19 mouse cellular contexts compared by ENCODE assay signal in the genomic region with DNA sequence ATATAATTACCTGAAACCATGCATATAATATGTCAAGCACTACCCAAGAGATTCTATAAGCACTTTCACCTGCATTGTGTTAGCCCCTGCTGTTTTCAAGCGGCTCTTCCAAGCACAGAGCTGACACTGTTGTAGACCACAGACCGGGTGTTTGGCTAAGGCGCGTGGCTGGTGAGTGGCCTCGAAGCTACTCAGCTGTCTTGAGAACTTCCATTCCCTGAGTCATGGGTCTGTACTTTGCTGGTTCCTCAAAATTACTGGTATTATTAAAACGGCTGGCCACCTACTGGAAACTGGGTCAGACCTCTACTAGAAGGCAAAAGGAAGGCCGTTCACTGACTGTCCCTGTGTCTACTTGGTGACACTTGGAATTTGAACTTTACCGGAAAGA. TPM values are rescaled to one million over a fixed set of nuclear protein-coding genes. Genes with fewer than 3 reads are reported as not detected.
DNase-seq lines count a peak whose midpoint lies in the region; ATAC-seq and TF ChIP-seq lines count a peak whose summit lies in the region.
"Had no signal": no experiment of that assay in that cellular context is flagged by ENCODE, and none has a peak within 500 bp of the region (broad histone marks: within the 10 kb centered on the region; RNA-seq: fewer than 3 reads in every experiment).

No protein-coding gene starts in this region.

- no peak overlapping the region for H3K4me2 ChIP-seq in lung, embryonic 14.5 days

- no peak overlapping the region for H3K9ac ChIP-seq in lung, embryonic 14.5 days

- 0 out of 2 replicates have a peak overlapping the region, but pooled peaks have one; percentile 36 for H3K27ac ChIP-seq in lung, embryonic 14.5 days (ENCODE audit: low read depth)
- H3K27ac ChIP-seq in limb, embryonic 10.5 days = peak overlapping the region; percentile 84
- H3K27ac ChIP-seq: layer of hippocampus, adult 2 months; stomach, postnatal 0 days had no signal

- no peaks in the 10 kb centered on the region for H3K27me3 ChIP-seq in lung, embryonic 14.5 days (ENCODE audit: insufficient read depth, low read length)
- no peaks in the 10 kb centered on the region for H3K27me3 ChIP-seq in limb, embryonic 10.5 days (ENCODE audit: low read depth, poor library complexity, severe bottlenecking)

- H3K4me1 ChIP-seq in lung, embryonic 14.5 days (ENCODE audit: insufficient read depth) = peaks cover 5% of the 10 kb centered on the region; the same call in 1 of the 2 replicates
- H3K4me1 ChIP-seq in limb, embryonic 10.5 days = peaks cover 20% of the 10 kb centered on the region

- 49% methylated on average over 8 of the region's 8 CpGs for WGBS in lung, embryonic 14.5 days
- WGBS in limb, embryonic 10.5 days = 76% methylated on average over 8 of the region's 8 CpGs

- no peaks in the 10 kb centered on the region for H3K9me3 ChIP-seq in lung, embryonic 14.5 days (ENCODE audit: low read depth, low read length)
- H3K9me3 ChIP-seq in limb, embryonic 10.5 days (replicated peaks) = no peaks in the 10 kb centered on the region

- no peaks in the 10 kb centered on the region for H3K36me3 ChIP-seq in lung, embryonic 14.5 days (ENCODE audit: insufficient read depth)
- no peaks in the 10 kb centered on the region for H3K36me3 ChIP-seq in limb, embryonic 10.5 days

- no peak for ATAC-seq in lung, embryonic 14.5 days (ENCODE audit: insufficient read depth)
- peak; percentile 67 for ATAC-seq in common myeloid progenitor, adult 5-6 weeks (replicated peaks; ENCODE audit: low read depth, poor library complexity, severe bottlenecking)
- no peak for ATAC-seq in cerebellum, adult (ENCODE audit: insufficient number of reproducible peaks, low FRiP score, low TSS enrichment)
- ATAC-seq: forebrain, embryonic 14.5 days; inflammation-experienced regulatory T-cells, adult 6 months had no signal

- no peak overlapping the region for H3K4me3 ChIP-seq in lung, embryonic 14.5 days (ENCODE audit: low read depth, low read length)
- no peak overlapping the region for H3K4me3 ChIP-seq in limb, embryonic 10.5 days
- H3K4me3 ChIP-seq: layer of hippocampus, adult 2 months had no signal

- peak; percentile 21 for DNase-seq in embryo, embryonic 10.5 days (ENCODE audit: low spot score)
- DNase-seq in embryo, embryonic 10 days (ENCODE audit: low spot score) = no peak
- DNase-seq in lung, embryonic 14.5 days = no peak
- DNase-seq in lung, postnatal 14 days = no peak
- DNase-seq in limb, embryonic 10.5 days (ENCODE audit: low spot score) = no peak
- DNase-seq in right cerebral cortex, adult 18-20 months = no peak
- DNase-seq: adrenal gland, postnatal 14 days; cerebellum, adult 2 months; gastrocnemius, postnatal 36 days; midbrain, embryonic 14.5 days; thymus, postnatal 4 days had no signal

- no peak for TF ChIP-seq CTCF in lung, embryonic 14.5 days (IDR thresholded peaks at IDR 0.05; ENCODE audit: low read depth)

RNA-seq across cellular contexts. Expression of a gene that starts 4.5 kb away (rescaled TPM):
- polyA plus RNA-seq in lung, embryonic 14.5 days (2014; fragmentation: Nextera tagmentation; extraction: Ambion mirVana) = 29.9 and 30.2 TPM in 2 replicates
- total RNA-seq in common myeloid progenitor, adult 5-6 weeks (2017) = 26.4 and 27.5 TPM in 2 replicates
- polyA plus RNA-seq in limb, embryonic 10.5 days (2016; fragmentation: Nextera tagmentation; extraction: Ambion mirVana) = 21.6 and 22.5 TPM in 2 replicates

RNA-seq across cellular contexts. Expression of a gene that starts 40.6 kb away (rescaled TPM):
- 1.3 TPM in 1 of 2 replicates, not detected in the other for polyA plus RNA-seq in lung, embryonic 14.5 days (2014; fragmentation: Nextera tagmentation; extraction: Ambion mirVana)
- total RNA-seq in common myeloid progenitor, adult 5-6 weeks (2017) = not detected in 2 replicates
- not detected in 2 replicates for polyA plus RNA-seq in limb, embryonic 10.5 days (2016; fragmentation: Nextera tagmentation; extraction: Ambion mirVana)
- total RNA-seq: adrenal gland, postnatal 14 days had no signal
- polyA plus RNA-seq: forebrain, embryonic 14.5 days; hindbrain, embryonic 11.5 days; inflammation-experienced regulatory T-cells, adult 6 months; kidney, embryonic 14.5 days; stomach, postnatal 0 days had no signal
